Mouse (Mus musculus): ENCODE measurements around the gene Liph. TPM values are rescaled to one million over a fixed set of nuclear protein-coding genes. Genes with fewer than 3 reads are reported as not detected.

The Liph gene
- 0.22 and 0.30 TPM in 2 replicates for polyA plus RNA-seq (2015; fragmentation: Nextera tagmentation; extraction: Ambion mirVana)

DNA sequence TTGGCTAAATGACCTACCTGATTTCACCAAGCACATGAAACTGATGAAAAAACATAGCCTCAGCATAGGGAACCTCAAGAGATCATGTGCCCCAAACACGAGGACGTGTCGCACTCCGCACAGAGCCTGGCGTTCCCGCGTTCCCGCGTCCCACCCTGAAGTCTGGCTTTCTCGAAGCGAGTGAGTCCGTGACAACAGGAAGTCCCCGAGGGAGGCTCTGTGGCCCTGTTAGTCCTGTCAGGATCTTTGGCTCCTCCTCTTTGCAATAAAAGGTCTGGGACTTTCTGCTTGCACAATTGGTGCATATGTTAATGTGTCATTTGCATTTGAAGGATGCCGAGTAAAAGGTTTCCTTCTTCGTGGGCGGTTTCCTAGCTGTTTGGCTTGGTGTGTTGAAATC is at the start of gene Liph:
Gene Liph (minus strand): TSS at position 360 of the 400 bp plus-strand sequence.
- ATAC-seq, result peak; percentile 45; the same call in 1 of the 2 replicates
- WGBS, result 3% methylated on average over 16 of the region's 16 CpGs
- no peak within 1 kb of the TSS for H3K27ac ChIP-seq
- peak within 1 kb of the TSS; percentile 24 for H3K4me3 ChIP-seq
- 0 out of 2 replicates have a peak within 1 kb of the TSS, but pooled peaks have one; percentile 51 for H3K9ac ChIP-seq
- peak within 1 kb of the TSS; percentile 62 for H3K4me2 ChIP-seq
- H3K9me3 ChIP-seq (replicated peaks), result no peaks in the 10 kb centered on the region
- H3K4me1 ChIP-seq, result peaks cover 6% of the 10 kb centered on the region
- peaks cover 10% of the 10 kb centered on the region; the same call in 1 of the 2 replicates for H3K27me3 ChIP-seq
- H3K36me3 ChIP-seq (ENCODE audit: poor library complexity, severe bottlenecking), result no peaks in the 10 kb centered on the region

DNA sequence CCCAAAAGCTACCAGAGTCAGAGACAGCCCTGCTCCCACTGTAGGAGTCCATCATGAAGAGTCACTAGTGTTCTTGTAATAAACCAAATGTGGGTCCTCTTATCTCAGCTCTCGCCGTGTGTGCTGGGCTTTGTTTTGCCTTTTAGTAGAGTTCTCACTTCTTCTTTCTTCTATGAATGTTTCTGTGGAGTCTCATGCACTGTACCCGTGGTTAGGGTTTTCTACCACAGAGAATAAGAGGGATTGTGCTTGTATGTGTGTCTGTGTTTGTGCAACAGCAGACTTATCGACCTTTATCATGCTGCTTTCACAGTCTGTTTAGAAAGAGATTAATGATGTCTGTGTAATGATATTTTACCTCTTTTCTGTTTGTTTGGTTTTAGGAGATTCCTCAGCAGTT is 48.4 kb upstream of the Liph start:
- ATAC-seq, result no peak
- no peak overlapping the region for H3K4me3 ChIP-seq
- peaks cover 85% of the 10 kb centered on the region for H3K36me3 ChIP-seq (ENCODE audit: poor library complexity, severe bottlenecking)
- H3K4me1 ChIP-seq, result peaks cover 9% of the 10 kb centered on the region; the same call in 1 of the 2 replicates
- no peak overlapping the region for H3K9ac ChIP-seq
- no peak overlapping the region for H3K27ac ChIP-seq
- no peaks in the 10 kb centered on the region for H3K9me3 ChIP-seq (replicated peaks)
- 91% methylated on average over 4 of the region's 4 CpGs for WGBS
- H3K27me3 ChIP-seq, result no peaks in the 10 kb centered on the region
- no peak overlapping the region for H3K4me2 ChIP-seq

DNA sequence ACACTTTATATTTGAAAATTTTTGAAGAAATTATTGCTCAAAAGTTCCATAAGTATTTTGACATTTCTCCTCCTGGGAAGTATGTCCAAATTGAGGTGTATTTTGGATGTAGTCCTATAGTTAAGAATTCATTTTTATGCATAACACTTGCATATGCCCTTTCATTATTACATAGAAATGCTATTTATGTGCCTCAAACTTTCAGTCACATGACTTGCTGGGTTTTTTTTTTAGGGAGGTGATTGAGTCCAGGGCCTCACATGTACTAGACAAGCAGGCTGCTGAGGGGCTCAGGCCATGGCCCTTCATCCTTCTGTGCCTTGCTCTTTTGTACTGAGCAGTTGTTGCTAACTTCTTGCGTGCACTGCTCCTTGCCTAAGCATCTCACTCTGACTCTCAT is 44.5 kb upstream of the Liph start:
- H3K36me3 ChIP-seq (ENCODE audit: poor library complexity, severe bottlenecking), result peaks cover 76% of the 10 kb centered on the region
- H3K4me2 ChIP-seq, result no peak overlapping the region
- no peak overlapping the region for H3K4me3 ChIP-seq
- 93% methylated on average over 1 of the region's 1 CpGs for whole genome bisulfite sequencing
- ATAC-seq, result no peak
- H3K4me1 ChIP-seq, result no peaks in the 10 kb centered on the region
- no peaks in the 10 kb centered on the region for H3K9me3 ChIP-seq (replicated peaks)
- no peak overlapping the region for H3K9ac ChIP-seq
- no peak overlapping the region for H3K27ac ChIP-seq
- H3K27me3 ChIP-seq, result no peaks in the 10 kb centered on the region

DNA sequence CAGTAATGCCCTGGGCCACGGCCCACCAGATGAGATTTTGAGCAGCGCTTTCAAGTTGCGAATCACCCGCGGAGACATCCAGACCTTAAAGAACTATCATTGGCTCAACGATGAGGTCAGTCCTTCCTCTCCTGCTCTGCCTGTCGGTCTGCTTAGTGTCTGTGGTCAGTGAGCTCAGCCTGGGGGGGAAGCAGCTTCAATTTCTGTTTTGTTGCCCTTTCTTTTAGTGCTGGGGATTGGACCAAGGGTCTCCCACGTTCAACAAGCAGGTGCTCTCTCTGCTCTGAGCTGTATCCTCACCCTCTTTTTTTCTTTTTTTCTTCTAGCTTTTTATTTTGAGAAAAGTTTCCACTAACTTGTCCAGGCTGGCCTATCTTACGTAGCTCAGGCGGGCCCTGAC is 43.1 kb upstream of the Liph start:
- no peak overlapping the region for H3K4me2 ChIP-seq
- no peak overlapping the region for H3K9ac ChIP-seq
- H3K27ac ChIP-seq, result no peak overlapping the region
- no peaks in the 10 kb centered on the region for H3K27me3 ChIP-seq
- no peak overlapping the region for H3K4me3 ChIP-seq
- no peaks in the 10 kb centered on the region for H3K4me1 ChIP-seq
- no peak for ATAC-seq
- 91% methylated on average over 10 of the region's 10 CpGs for WGBS
- no peaks in the 10 kb centered on the region for H3K9me3 ChIP-seq (replicated peaks)
- H3K36me3 ChIP-seq (ENCODE audit: poor library complexity, severe bottlenecking), result peaks cover 63% of the 10 kb centered on the region

DNA sequence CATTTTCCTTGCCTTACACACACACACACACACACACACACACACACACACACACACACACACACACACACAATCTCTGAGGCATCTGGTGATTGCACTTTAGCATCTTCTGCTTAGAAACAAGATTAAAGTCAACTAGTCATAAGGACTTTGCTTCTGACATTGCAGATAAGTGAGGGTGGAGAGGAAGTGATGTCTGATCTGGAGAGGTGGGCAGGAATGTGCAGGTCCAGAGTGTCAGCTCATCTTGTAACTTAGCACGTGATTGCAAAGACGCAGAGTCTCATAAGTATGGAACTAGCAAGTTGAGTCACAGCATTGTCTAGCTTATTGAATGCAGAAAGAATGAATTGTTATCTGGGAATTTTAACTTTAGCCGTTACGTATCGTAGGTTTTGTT is 32.0 kb upstream of the Liph start:
- Histone ChIP-seq H3K36me3 (ENCODE audit: poor library complexity, severe bottlenecking) (peaks cover 92% of the 10 kb centered on the region), H3K27me3 (no peaks in the 10 kb centered on the region), H3K4me3 (no peak overlapping the region), H3K4me2 (no peak overlapping the region), H3K4me1 (no peaks in the 10 kb centered on the region), H3K9ac (no peak overlapping the region), H3K9me3 (replicated peaks) (no peaks in the 10 kb centered on the region), H3K27ac (no peak overlapping the region)
- no peak for ATAC-seq
- 95% methylated on average over 5 of the region's 5 CpGs for WGBS

DNA sequence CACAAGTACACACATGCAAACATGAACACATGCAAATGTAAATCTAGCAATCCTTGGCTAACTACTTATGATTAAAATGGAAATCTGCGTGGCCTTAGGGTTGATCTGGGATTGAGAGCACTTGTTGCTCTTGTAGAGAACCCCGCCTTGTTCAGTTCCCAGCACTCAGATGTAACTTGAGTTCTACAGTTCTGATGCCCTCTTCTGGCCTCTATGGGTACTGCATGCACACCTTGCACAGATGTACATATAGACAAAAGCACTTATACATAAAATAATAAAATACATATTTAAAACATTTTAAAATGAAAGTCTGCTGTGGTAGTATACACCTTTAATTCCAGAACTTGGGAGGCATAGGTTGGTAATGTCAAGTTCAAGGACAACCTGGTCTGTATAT is 26.7 kb upstream of the Liph start:
- Histone ChIP-seq H3K4me1 (no peaks in the 10 kb centered on the region), H3K36me3 (ENCODE audit: poor library complexity, severe bottlenecking) (peaks cover 89% of the 10 kb centered on the region), H3K27me3 (no peaks in the 10 kb centered on the region), H3K9ac (no peak overlapping the region), H3K4me3 (no peak overlapping the region), H3K4me2 (no peak overlapping the region), H3K9me3 (replicated peaks) (peaks cover 5% of the 10 kb centered on the region; the same call in 1 of the 2 replicates), H3K27ac (no peak overlapping the region)
- 96% methylated on average over 2 of the region's 2 CpGs for WGBS
- no peak for ATAC-seq

DNA sequence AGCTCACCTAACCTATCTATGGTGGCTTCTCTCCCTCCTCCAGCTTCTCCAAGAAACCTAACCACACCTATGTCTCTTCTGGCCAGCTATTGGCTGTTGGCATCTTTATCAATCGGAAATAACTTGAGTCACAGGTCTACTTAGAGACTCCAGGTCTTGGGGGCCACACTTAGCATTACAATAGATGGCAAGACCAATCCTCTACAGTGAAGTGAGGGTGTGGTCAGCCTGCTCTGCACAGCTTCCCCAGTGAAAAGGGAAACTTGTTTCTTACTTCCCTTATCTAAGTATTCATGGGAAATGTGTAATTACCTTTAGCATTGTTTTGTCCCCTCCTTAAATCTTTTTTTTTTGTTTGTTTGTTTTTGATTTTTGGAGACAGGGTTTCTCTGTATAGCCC is 20.1 kb upstream of the Liph start:
- Histone ChIP-seq H3K4me2 (no peak overlapping the region), H3K9me3 (replicated peaks) (no peaks in the 10 kb centered on the region), H3K4me3 (no peak overlapping the region), H3K9ac (no peak overlapping the region), H3K36me3 (ENCODE audit: poor library complexity, severe bottlenecking) (peaks cover 60% of the 10 kb centered on the region), H3K4me1 (peaks cover 10% of the 10 kb centered on the region), H3K27ac (no peak overlapping the region), H3K27me3 (no peaks in the 10 kb centered on the region)
- no peak for ATAC-seq
- WGBS, result 85% methylated on average over 1 of the region's 1 CpGs

DNA sequence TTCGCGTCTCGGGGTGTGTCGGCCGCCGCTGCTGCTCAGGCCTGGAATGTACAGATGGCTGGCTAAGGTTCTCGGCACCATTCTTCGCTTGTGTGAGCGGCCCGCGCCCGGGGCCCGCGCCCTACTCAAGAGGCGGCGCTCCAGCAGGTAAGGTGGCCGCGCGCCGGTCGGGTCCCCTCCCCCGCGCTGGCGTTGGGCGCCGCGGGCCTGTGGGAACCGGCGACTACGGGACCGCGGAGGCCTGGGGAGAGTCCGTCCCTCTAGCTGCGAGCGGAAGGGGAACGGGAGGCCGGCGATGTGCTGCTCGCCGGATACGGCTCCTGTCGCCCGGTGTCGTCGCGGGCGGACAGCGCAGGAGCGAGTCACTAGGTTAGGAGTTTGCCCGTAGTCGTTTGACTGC is 14.1 kb upstream of the Liph start:
- H3K9ac ChIP-seq, result peak overlapping the region; percentile 92
- ATAC-seq, result peak; percentile 77
- no peaks in the 10 kb centered on the region for H3K9me3 ChIP-seq (replicated peaks)
- 0 out of 2 replicates have a peak, but pooled peaks cover 3% of the 10 kb centered on the region for H3K27me3 ChIP-seq
- H3K4me1 ChIP-seq, result peaks cover 19% of the 10 kb centered on the region
- under 1% methylated on average over 50 of the region's 51 CpGs for WGBS
- peaks cover 7% of the 10 kb centered on the region for H3K36me3 ChIP-seq (ENCODE audit: poor library complexity, severe bottlenecking)
- H3K4me3 ChIP-seq, result peak overlapping the region; percentile 99
- H3K4me2 ChIP-seq, result peak overlapping the region; percentile 86
- H3K27ac ChIP-seq, result peak overlapping the region; percentile 61

DNA sequence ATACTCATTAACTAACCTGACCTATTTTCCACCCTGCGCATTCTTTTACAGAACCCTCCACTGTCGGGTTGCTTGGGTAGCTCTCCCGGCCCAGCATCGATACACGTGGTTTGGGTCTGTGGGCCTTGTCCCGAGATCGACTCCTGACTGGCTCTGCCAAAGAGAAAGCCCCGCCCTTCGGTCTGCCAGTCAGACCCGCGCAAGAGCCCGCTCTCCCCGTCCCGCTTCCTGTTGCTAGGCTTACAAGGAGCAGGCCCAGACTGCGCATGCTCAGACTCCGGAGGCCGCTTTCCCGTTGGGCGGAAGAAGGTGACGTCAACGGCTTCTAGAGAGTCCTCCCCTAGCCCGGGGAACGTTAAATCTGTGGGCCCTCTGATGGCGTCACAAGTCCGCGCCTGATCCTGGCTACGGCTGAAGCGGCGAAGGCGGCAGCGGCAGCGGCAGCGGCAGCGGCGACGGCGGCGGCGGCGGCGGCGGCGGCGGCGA is 13.7 kb upstream of the Liph start, which contains the start of gene Senp2:
Gene Senp2 (plus strand): TSS at position 386 of the 486 bp plus-strand sequence.
- Histone ChIP-seq H3K4me2 (peak within 1 kb of the TSS; percentile 86), H3K4me3 (peak within 1 kb of the TSS; percentile 99), H3K27ac (peak within 1 kb of the TSS; percentile 61), H3K36me3 (ENCODE audit: poor library complexity, severe bottlenecking) (peaks cover 7% of the 10 kb centered on the region), H3K27me3 (0 out of 2 replicates have a peak, but pooled peaks cover 3% of the 10 kb centered on the region), H3K9me3 (replicated peaks) (no peaks in the 10 kb centered on the region), H3K4me1 (peaks cover 19% of the 10 kb centered on the region), H3K9ac (peak within 1 kb of the TSS; percentile 92)
- under 1% methylated on average over 45 of the region's 45 CpGs for WGBS
- peak; percentile 99 for ATAC-seq

DNA sequence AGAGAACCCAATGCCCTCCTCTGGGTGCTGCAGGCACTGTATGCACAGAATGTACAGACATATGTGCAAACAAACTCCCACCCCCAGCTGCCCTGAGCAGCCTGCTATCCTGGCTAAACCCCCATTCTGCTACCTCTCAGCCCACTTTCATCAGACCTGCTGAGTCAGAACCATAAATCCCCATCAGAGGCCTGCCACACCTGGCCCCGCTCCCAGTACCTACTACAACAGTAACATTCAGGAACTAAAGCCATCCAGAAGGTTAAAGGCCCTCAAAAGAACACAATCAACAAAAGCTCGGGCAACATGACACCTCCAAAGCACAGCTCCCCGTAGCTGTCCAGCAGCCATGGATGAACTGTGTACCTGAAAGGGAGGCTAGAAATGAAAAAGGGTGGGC is 6.1 kb upstream of the Liph start:
- peaks cover 7% of the 10 kb centered on the region; the same call in 1 of the 2 replicates for H3K27me3 ChIP-seq
- 67% methylated on average over 3 of the region's 3 CpGs for WGBS

DNA sequence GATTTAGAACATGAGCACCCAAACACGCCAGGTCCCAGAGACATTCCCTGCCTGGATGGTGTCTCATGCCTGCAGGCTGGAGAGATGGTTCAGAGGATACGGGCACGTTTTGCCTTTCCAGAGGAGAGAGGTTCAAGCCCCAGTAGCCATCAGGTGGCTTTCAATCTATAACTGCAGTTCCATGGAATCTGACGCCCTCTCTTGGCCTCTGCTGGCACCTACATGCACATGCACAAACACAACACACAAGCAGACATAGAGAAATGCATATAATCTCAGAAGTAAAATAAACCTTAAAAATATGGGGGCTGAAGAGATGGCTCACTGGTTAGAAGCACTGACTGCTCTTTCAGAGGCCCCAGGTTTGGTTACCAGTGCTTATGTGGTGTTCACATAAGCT is 5.7 kb upstream of the Liph start:
- Histone ChIP-seq H3K27ac (no peak overlapping the region), H3K9ac (no peak overlapping the region), H3K9me3 (replicated peaks) (no peaks in the 10 kb centered on the region), H3K4me2 (no peak overlapping the region), H3K4me1 (no peaks in the 10 kb centered on the region), H3K36me3 (ENCODE audit: poor library complexity, severe bottlenecking) (no peaks in the 10 kb centered on the region), H3K27me3 (peaks cover 10% of the 10 kb centered on the region; the same call in 1 of the 2 replicates), H3K4me3 (no peak overlapping the region)
- WGBS, result 61% methylated on average over 4 of the region's 4 CpGs
- no peak for ATAC-seq

More for the DNA sequence above, 6.1 kb upstream of the Liph start:
- Histone ChIP-seq H3K9me3 (replicated peaks) (no peaks in the 10 kb centered on the region), H3K4me3 (no peak overlapping the region), H3K4me1 (no peaks in the 10 kb centered on the region), H3K4me2 (no peak overlapping the region), H3K36me3 (ENCODE audit: poor library complexity, severe bottlenecking) (no peaks in the 10 kb centered on the region), H3K9ac (no peak overlapping the region), H3K27ac (no peak overlapping the region)
- no peak for ATAC-seq

DNA sequence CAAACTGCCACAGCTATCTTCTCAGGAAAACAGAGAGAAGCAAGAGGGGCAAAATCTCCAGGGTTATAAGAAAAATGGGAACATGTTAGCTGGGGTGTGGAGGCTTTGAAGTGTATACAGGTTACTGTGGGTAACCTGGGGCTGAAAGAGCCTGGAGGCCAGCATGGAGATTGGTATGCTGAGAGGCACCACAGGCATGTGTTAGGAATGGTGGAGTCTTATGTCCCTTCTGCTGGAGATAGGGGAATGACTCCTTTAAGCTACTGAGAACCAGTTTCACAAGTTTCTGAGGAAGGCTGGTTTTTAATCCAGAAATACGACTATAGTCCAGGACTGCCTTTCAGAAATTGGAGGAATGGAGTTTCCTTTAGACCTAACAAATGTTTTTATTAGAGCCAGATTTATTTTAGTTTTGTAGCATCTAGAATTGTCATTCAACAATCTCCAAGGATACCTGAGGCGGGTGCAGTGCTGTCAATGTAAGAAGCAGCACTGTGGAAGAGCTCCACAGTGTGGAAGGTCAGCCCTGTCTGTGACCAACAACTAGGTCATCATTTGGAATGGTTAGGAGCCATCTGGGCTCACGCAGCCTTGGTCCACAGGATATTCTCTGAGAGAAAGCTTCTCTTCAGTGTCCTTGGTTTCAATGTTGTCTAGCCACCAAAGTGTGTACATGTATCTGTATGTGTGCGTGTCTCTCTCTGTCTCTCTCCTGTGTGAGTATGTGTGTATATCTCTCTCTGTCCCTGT is 4.7 kb upstream of the Liph start:
- ATAC-seq, result no peak
- no peak overlapping the region for H3K4me3 ChIP-seq
- peaks cover 5% of the 10 kb centered on the region for H3K4me1 ChIP-seq
- H3K9ac ChIP-seq, result no peak overlapping the region
- H3K4me2 ChIP-seq, result no peak overlapping the region
- no peak overlapping the region for H3K27ac ChIP-seq
- peaks cover 10% of the 10 kb centered on the region; the same call in 1 of the 2 replicates for H3K27me3 ChIP-seq
- WGBS, result 86% methylated on average over 4 of the region's 4 CpGs
- H3K9me3 ChIP-seq (replicated peaks), result no peaks in the 10 kb centered on the region
- H3K36me3 ChIP-seq (ENCODE audit: poor library complexity, severe bottlenecking), result no peaks in the 10 kb centered on the region
